ENCODE assay signal across 7 mouse cellular contexts in the genomic region with DNA sequence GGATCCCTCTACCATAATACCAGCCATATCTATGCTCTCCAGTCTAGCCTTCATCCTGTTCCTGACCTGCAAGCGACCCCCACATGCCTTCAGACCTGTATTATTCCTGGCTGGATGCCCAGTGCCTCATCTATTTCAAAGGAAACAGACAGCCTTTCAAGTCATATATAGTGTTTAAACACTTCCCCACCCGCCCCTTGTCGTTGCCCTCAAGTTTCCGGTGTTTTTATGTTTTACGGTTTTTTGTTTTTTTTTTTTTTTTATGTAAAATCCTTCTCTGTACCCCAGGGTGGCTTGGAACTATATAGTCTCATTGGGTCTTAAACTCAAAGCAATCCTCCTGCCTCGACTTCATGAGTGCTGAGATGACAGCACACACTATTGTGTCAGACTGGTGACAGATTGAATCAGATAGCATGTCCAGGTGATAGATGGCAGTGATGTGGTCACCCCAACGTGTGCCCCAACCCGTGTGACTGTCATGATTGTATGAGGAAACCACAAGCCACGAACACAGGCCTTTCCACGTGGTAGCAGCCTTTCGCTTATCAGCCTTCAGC. TPM values are rescaled to one million over a fixed set of nuclear protein-coding genes. Genes with fewer than 3 reads are reported as not detected.
DNase-seq lines count a peak whose midpoint lies in the region.

No protein-coding gene starts in this region.

- DNase-seq in CD4-positive helper T cell, adult 2 months (ENCODE audit: low read depth, low spot score): peak; percentile 89
- peak; percentile 70 to 81 for DNase-seq in CD8-positive naive resting alpha-beta T cell, adult 2 months (ENCODE audit: low read depth in 2 of 2, low spot score in 2 of 2)
- no peak for DNase-seq in hindbrain, embryonic 10.5 days (ENCODE audit: low spot score)
- DNase-seq in lung, postnatal 36 days: peak; percentile 39
- no peak for DNase-seq in layer of hippocampus, adult 9-11 months
- DNase-seq in urinary bladder, postnatal 10 days (ENCODE audit: low spot score): no peak
- no peak for DNase-seq in gastrocnemius, postnatal 36 days

- peaks cover 17% of the 10 kb centered on the region; the same call in 1 of the 2 replicates for H3K27me3 ChIP-seq in hindbrain, embryonic 10.5 days (ENCODE audit: insufficient read depth, poor library complexity, severe bottlenecking)

- intact Hi-C loops in gastrocnemius, postnatal 36 days (cut with DNase I): loop anchor here (5.0 kb wide), 1 partner anchor 48 kb away; no protein-coding TSS in a partner anchor

- peak overlapping the region; percentile 88 for H3K4me3 ChIP-seq in hindbrain, embryonic 10.5 days

- peaks cover 53% of the 10 kb centered on the region for H3K4me1 ChIP-seq in hindbrain, embryonic 10.5 days (replicated peaks)

- WGBS in hindbrain, embryonic 10.5 days: 80% methylated on average over 11 of the region's 11 CpGs

- H3K36me3 ChIP-seq in hindbrain, embryonic 10.5 days: no peaks in the 10 kb centered on the region

- no peaks in the 10 kb centered on the region for H3K9me3 ChIP-seq in hindbrain, embryonic 10.5 days

- H3K27ac ChIP-seq in hindbrain, embryonic 10.5 days: no peak overlapping the region

RNA-seq across cellular contexts. Expression of a gene that starts 1.5 kb away (rescaled TPM):
- polyA plus RNA-seq in hindbrain, embryonic 10.5 days (2016; fragmentation: Nextera tagmentation; extraction: Ambion mirVana): 17.0 and 20.5 TPM in 2 replicates
- total RNA-seq in gastrocnemius, postnatal 36 days (2021): under 1 TPM; 0.59 to 0.74 TPM

RNA-seq across cellular contexts. Expression of a gene that starts 15.8 kb away (rescaled TPM):
- polyA plus RNA-seq in hindbrain, embryonic 10.5 days (2016; fragmentation: Nextera tagmentation; extraction: Ambion mirVana): 42.2 and 43.6 TPM in 2 replicates
- 10 to 100 TPM; 51.6 to 57.0 TPM for total RNA-seq in gastrocnemius, postnatal 36 days (2021)

RNA-seq across cellular contexts. Expression of a gene that starts 38.7 kb away (rescaled TPM):
- 7.9 and 16.3 TPM in 2 replicates for polyA plus RNA-seq in hindbrain, embryonic 10.5 days (2016; fragmentation: Nextera tagmentation; extraction: Ambion mirVana)
- total RNA-seq in gastrocnemius, postnatal 36 days (2021): not detected

RNA-seq across cellular contexts. Expression of a gene that starts 39.3 kb away (rescaled TPM):
- polyA plus RNA-seq in hindbrain, embryonic 10.5 days (2016; fragmentation: Nextera tagmentation; extraction: Ambion mirVana): 24.5 and 30.4 TPM in 2 replicates
- total RNA-seq in gastrocnemius, postnatal 36 days (2021): 10 to 100 TPM; 25.4 to 27.3 TPM

RNA-seq across cellular contexts. Expression of a gene that starts 40.0 kb away (rescaled TPM):
- 155 and 160 TPM in 2 replicates for polyA plus RNA-seq in hindbrain, embryonic 10.5 days (2016; fragmentation: Nextera tagmentation; extraction: Ambion mirVana)
- 10 to 100 TPM; 26.9 to 30.0 TPM for total RNA-seq in gastrocnemius, postnatal 36 days (2021)

Comparison
In these comparisons a context has a peak if more than half of its experiments do, and no peak if none do; other contexts are left out.
1. DNase-seq: peak in CD4-positive helper T cell, adult 2 months (single experiment), CD8-positive naive resting alpha-beta T cell, adult 2 months (2 of 2) and lung, postnatal 36 days (single experiment); none in hindbrain, embryonic 10.5 days (single experiment), layer of hippocampus, adult 9-11 months (single experiment), urinary bladder, postnatal 10 days (single experiment) and gastrocnemius, postnatal 36 days (0 of 2).